Mouse (Mus musculus) myocyte (in vitro differentiated cells): ENCODE measurements at regions not wholly inside any gene's neighbourhood (a gene's known extent, or its start where the extent isn't known, plus 50 kb on each side); places are given as distances from the start of the nearest gene placed in this dataset.

Experiments used
- CEBPB ChIP-seq: IDR thresholded peaks from 2 replicates; pipeline ENCODE4 v1.6.1; 2011; ENCODE audit warnings: mild to moderate bottlenecking, moderate library complexity; ENCODE audit not compliant: poor library complexity, insufficient read depth, severe bottlenecking
- E2F4 ChIP-seq: IDR thresholded peaks from one replicate; pipeline ENCODE4 v1.6.1; 2011; ENCODE audit warnings: mild to moderate bottlenecking, control low read depth, moderate library complexity; ENCODE audit not compliant: insufficient read depth
- MAX ChIP-seq: IDR thresholded peaks from one replicate; pipeline ENCODE4 v1.6.1; 2011; ENCODE audit warnings: low read depth, mild to moderate bottlenecking, control low read depth
- MYOD1 ChIP-seq, 3 experiments: IDR thresholded peaks; one replicate each; pipeline ENCODE4 v1.6.1; 2011; ENCODE audit warnings: control low read depth in 2 of 3, low read depth in 2 of 3, mild to moderate bottlenecking in 2 of 3, moderate library complexity in 1 of 3; ENCODE audit not compliant: insufficient read length in 2 of 3, control insufficient read depth in 1 of 3
- MYOG ChIP-seq, 3 experiments: IDR thresholded peaks; one replicate each; pipeline ENCODE4 v1.6.1; 2011; ENCODE audit warnings: control low read depth in 2 of 3, low read depth in 2 of 3, mild to moderate bottlenecking in 2 of 3; ENCODE audit not compliant: insufficient read length in 2 of 3, control insufficient read depth in 1 of 3, insufficient read depth in 1 of 3
- POLR2A ChIP-seq: IDR thresholded peaks from one replicate; pipeline ENCODE4 v1.6.1; 2011; ENCODE audit warnings: low read depth, mild to moderate bottlenecking, control low read depth, moderate library complexity; ENCODE audit not compliant: insufficient read length
- POLR2AphosphoS2 ChIP-seq: IDR thresholded peaks from one replicate; pipeline ENCODE4 v1.6.1; 2011; ENCODE audit warnings: low read depth, control low read depth; ENCODE audit not compliant: insufficient read length
- REST ChIP-seq: IDR thresholded peaks from one replicate; pipeline ENCODE4 v1.6.1; 2011; ENCODE audit warnings: mild to moderate bottlenecking, control low read depth, moderate library complexity; ENCODE audit not compliant: insufficient read depth, insufficient read length
- SRF ChIP-seq: IDR thresholded peaks from one replicate; pipeline ENCODE4 v1.6.1; 2011; ENCODE audit warnings: low read depth; ENCODE audit not compliant: control insufficient read depth, insufficient read length
- TCF12 ChIP-seq: IDR thresholded peaks from one replicate; pipeline ENCODE4 v1.6.1; 2011; ENCODE audit warnings: mild to moderate bottlenecking, control low read depth; ENCODE audit not compliant: poor library complexity, insufficient read depth, severe bottlenecking
- TCF3 ChIP-seq: IDR thresholded peaks from one replicate; pipeline ENCODE4 v1.6.1; 2011; ENCODE audit warnings: low read depth, control low read depth; ENCODE audit not compliant: insufficient read length
- USF1 ChIP-seq: IDR thresholded peaks from one replicate; pipeline ENCODE4 v1.6.1; 2011; ENCODE audit warnings: low read depth, mild to moderate bottlenecking, control low read depth, moderate library complexity

DNA sequence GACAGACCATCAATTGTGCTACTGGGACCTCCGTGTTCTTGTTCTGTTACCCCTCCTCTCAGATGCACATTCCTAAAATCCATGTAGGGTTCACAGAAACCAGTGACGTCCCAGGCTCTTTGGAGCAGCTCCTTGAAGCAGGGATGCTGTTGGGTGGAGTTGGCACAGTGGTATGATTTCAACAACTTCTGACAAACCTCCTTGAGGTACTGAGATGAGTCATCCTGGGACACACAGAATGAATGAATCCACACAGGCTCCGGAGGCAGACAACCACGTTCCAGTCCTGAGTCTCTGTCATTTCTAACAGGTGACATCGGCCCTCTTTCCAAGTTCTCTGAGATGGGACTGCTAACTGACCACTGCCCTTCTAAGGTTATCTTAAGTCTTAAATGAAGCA lies 360.2 kb downstream of the Rps15a start:
- TF ChIP-seq MAX (no peak), POLR2AphosphoS2 (no peak), POLR2A (no peak), USF1 (no peak), TCF3 (no peak), REST (no peak), TCF12 (no peak), MYOG (IDR thresholded peaks at IDR 0.05; ENCODE audit: control insufficient read depth in 1 of 3, insufficient read depth in 1 of 3, insufficient read length in 2 of 3, low read depth in 2 of 3) (no peak), E2F4 (no peak), CEBPB (no peak), MYOD1 (IDR thresholded peaks at IDR 0.05; ENCODE audit: control insufficient read depth in 1 of 3, insufficient read length in 2 of 3, low read depth in 2 of 3) (no peak), SRF (no peak)
